Mouse (Mus musculus) ES-E14 (cell line): ENCODE results near the gene Ppil3. TPM values are rescaled to one million over a fixed set of nuclear protein-coding genes. Genes with fewer than 3 reads are reported as not detected.

Source experiments
- DNase-seq: peaks from one replicate; pipeline ENCODE4 v3.0.0-alpha.2; 2013; ENCODE audit warnings: low read depth, low spot score
- H3K27ac ChIP-seq: 2 replicates; pipeline ENCODE4 v1.5.1; 2012; ENCODE audit warnings: low read depth, mild to moderate bottlenecking, low read length, moderate library complexity, mixed read lengths; ENCODE audit not compliant: poor library complexity, insufficient read depth, severe bottlenecking
- H3K36me3 ChIP-seq: 2 replicates; pipeline ENCODE4 v1.6.1; 2012; ENCODE audit warnings: mild to moderate bottlenecking, low read length, moderate library complexity, mixed read lengths; ENCODE audit not compliant: control insufficient read depth, poor library complexity, insufficient read depth, severe bottlenecking
- H3K4me1 ChIP-seq, 2 experiments: fragments of 150-350 bp in 1 of 2; sonication (generic) in 1 of 2; 2 replicates each; pipeline ENCODE4 v1.6.1; 2012; ENCODE audit warnings: low read length in 2 of 2, mild to moderate bottlenecking in 1 of 2, mixed read lengths in 1 of 2; ENCODE audit not compliant: control insufficient read depth in 2 of 2, insufficient read depth in 2 of 2, poor library complexity in 1 of 2
- H3K4me3 ChIP-seq, 2 experiments: fragments of 150-350 bp in 1 of 2; sonication (generic) in 1 of 2; 2 replicates each; pipeline ENCODE4 v1.5.1; 2012; ENCODE audit warnings: low read length in 2 of 2, low read depth in 1 of 2, mild to moderate bottlenecking in 1 of 2, mixed read lengths in 1 of 2; ENCODE audit not compliant: insufficient read depth in 1 of 2, poor library complexity in 1 of 2, severe bottlenecking in 1 of 2
- H3K9ac ChIP-seq: 2 replicates; pipeline ENCODE4 v1.6.1; 2012; ENCODE audit warnings: low read depth, mild to moderate bottlenecking, low read length, mixed read lengths; ENCODE audit not compliant: poor library complexity, insufficient read depth, severe bottlenecking
- H3K9me3 ChIP-seq: fragments of 150-350 bp; sonication (generic); 2 replicates; pipeline ENCODE4 v1.6.1; 2012; ENCODE audit warnings: low read depth, mild to moderate bottlenecking, low read length; ENCODE audit not compliant: control insufficient read depth, insufficient read depth
- CHD2 ChIP-seq: IDR thresholded peaks from 2 replicates; pipeline ENCODE4 v1.6.1; 2014; ENCODE audit warnings: mild to moderate bottlenecking, low read depth, low read length, inconsistent platforms
- HCFC1 ChIP-seq: IDR thresholded peaks from 2 replicates; pipeline ENCODE4 v1.6.1; 2012; ENCODE audit warnings: low read length, inconsistent platforms, borderline replicate concordance; ENCODE audit not compliant: insufficient read depth
- MAFK ChIP-seq: IDR thresholded peaks from 2 replicates; pipeline ENCODE4 v1.6.1; 2014; ENCODE audit warnings: mild to moderate bottlenecking, low read depth, low read length, inconsistent platforms; ENCODE audit not compliant: insufficient read depth
- ZC3H11A ChIP-seq: IDR thresholded peaks from 2 replicates; pipeline ENCODE4 v1.6.1; 2012; ENCODE audit warnings: low read depth, mild to moderate bottlenecking, inconsistent platforms, low read length, borderline replicate concordance
- ZNF384 ChIP-seq: IDR thresholded peaks from 2 replicates; pipeline ENCODE4 v1.6.1; 2012; ENCODE audit warnings: low read depth, low read length, inconsistent platforms
- in situ Hi-C, 2 experiments: fragments of 600-800 bp; cut with MboI; formaldehyde crosslinking; loops; one replicate each; pipeline ENCODE4 v1.15.1; 2025; ENCODE audit warnings: low sequenced_read_pairs in 2 of 2, inconsistent platforms in 1 of 2; ENCODE audit not compliant: unreplicated experiment in 2 of 2
- total RNA-seq: library from RNA; depleted of rRNA; stranded (reverse); fragments of 300-350 nt; gene quantifications from 2 replicates; pipeline ENCODE4 v1.2.3, GENCODE M21; 2012

Ppil3 gene
- total RNA-seq, 1 experiment = 48.5 TPM

GRCm38 (mm10) chr1:58424551-58424950, 20.7 kb downstream of the Ppil3 start:
- no peak overlapping the region for H3K9ac ChIP-seq
- peak; percentile 66 for DNase-seq
- H3K36me3 ChIP-seq = peaks cover 11% of the 10 kb centered on the region
- peak overlapping the region; percentile 84; the same call in 1 of the 2 replicates for H3K27ac ChIP-seq
- H3K4me1 ChIP-seq = peaks cover 7 to 8% of the 10 kb centered on the region in 2 experiments; a peak in 3 of 4 replicates
- H3K9me3 ChIP-seq = no peaks in the 10 kb centered on the region
- in situ Hi-C loops = loop anchor here in 1 of 2 experiments (25.0 kb wide), 1 partner anchor 1288 kb away; no protein-coding TSS in a partner anchor
- H3K4me3 ChIP-seq = no peak overlapping the region; a peak in 1 of 4 replicates
- no peak for TF ChIP-seq MAFK
- no peak for TF ChIP-seq HCFC1
- TF ChIP-seq ZC3H11A = no peak
- TF ChIP-seq CHD2 = no peak

GRCm38 (mm10) chr1:58423371-58424248, 21.7 kb downstream of the Ppil3 start, which contains the start of gene Clk1:
Gene Clk1 (minus strand): TSS chr1:58424066.
- peaks cover 7 to 8% of the 10 kb centered on the region in 2 experiments; a peak in 3 of 4 replicates for H3K4me1 ChIP-seq
- H3K9me3 ChIP-seq = no peaks in the 10 kb centered on the region
- peaks cover 18% of the 10 kb centered on the region for H3K36me3 ChIP-seq
- peak within 1 kb of the TSS; percentile 91 for H3K9ac ChIP-seq
- TF ChIP-seq HCFC1 (peak; percentile 63), MAFK (0 out of 2 replicates have a peak, but pooled peaks have one; percentile 12), CHD2 (no peak)
- peak within 1 kb of the TSS; percentile 84 for H3K27ac ChIP-seq
- peak within 1 kb of the TSS; percentile 75 to 91 for H3K4me3 ChIP-seq
- peak; percentile 86 for DNase-seq
- in situ Hi-C loops = loop anchor here in 1 of 2 experiments (25.0 kb wide), 1 partner anchor 1289 kb away; no protein-coding TSS in a partner anchor

- in situ Hi-C loops = loop anchor here in 1 of 2 experiments (25.0 kb wide), 1 partner anchor 1289 kb away; no protein-coding TSS in a partner anchor
- TF ChIP-seq ZC3H11A (no peak), MAFK (peak; percentile 95)
- no peaks in the 10 kb centered on the region for H3K9me3 ChIP-seq
- H3K4me1 ChIP-seq = peaks cover 7 to 8% of the 10 kb centered on the region in 2 experiments; a peak in 3 of 4 replicates
- peaks cover 24% of the 10 kb centered on the region for H3K36me3 ChIP-seq
- no peak overlapping the region for H3K27ac ChIP-seq
- H3K4me3 ChIP-seq = peak overlapping the region; percentile 75 to 91
- H3K9ac ChIP-seq = peak overlapping the region; percentile 91
- DNase-seq = no peak
Measured at GRCm38 (mm10) chr1:58422879-58423278, 22.4 kb downstream of the Ppil3 start.

GRCm38 (mm10) chr1:58420961-58421360, 24.3 kb downstream of the Ppil3 start:
- no peak overlapping the region for H3K27ac ChIP-seq
- DNase-seq = no peak
- H3K4me3 ChIP-seq = no peak overlapping the region
- H3K36me3 ChIP-seq = peaks cover 29% of the 10 kb centered on the region
- H3K9me3 ChIP-seq = no peaks in the 10 kb centered on the region
- peaks cover 7 to 8% of the 10 kb centered on the region in 2 experiments; a peak in 3 of 4 replicates for H3K4me1 ChIP-seq
- no peak overlapping the region for H3K9ac ChIP-seq
- in situ Hi-C loops = loop anchor here in 1 of 2 experiments (25.0 kb wide), 1 partner anchor 1291 kb away; no protein-coding TSS in a partner anchor
- no peak for TF ChIP-seq MAFK
- TF ChIP-seq HCFC1 = no peak
- TF ChIP-seq CHD2 = no peak
- no peak for TF ChIP-seq ZNF384
- no peak for TF ChIP-seq ZC3H11A
